Mouse (Mus musculus) left cerebral cortex, postnatal 4 days (tissue): ENCODE measurements around the gene Mtg1. TPM values are rescaled to one million over a fixed set of nuclear protein-coding genes. Genes with fewer than 3 reads are reported as not detected.
"Not testable (repeated sequence)": the region's sequence is repeated elsewhere in the genome, so short reads cannot be mapped to it uniquely, and the experiment has no call there.

Experiments used
- DNase-seq: peaks from one replicate; pipeline ENCODE4 v3.0.0-alpha.2; 2022
- intact Hi-C: fragments of 180-260 bp; cut with DNase I; formaldehyde crosslinking; loops from one replicate; pipeline ENCODE4 v1.15.1; 2025
- total RNA-seq, 2 experiments: library from RNA; stranded (reverse); gene quantifications; 2 replicates each; pipeline ENCODE4 v1.2.3; 2021

The Mtg1 gene
- total RNA-seq, 2 experiments from 2014 or later, result 24.7 to 27.3 TPM

- DNase-seq, result no peak
- intact Hi-C loops, result no loop called here
Measured at GRCm38 (mm10) chr7:140126022-140126350, 11.4 kb upstream of the Mtg1 start.

DNA sequence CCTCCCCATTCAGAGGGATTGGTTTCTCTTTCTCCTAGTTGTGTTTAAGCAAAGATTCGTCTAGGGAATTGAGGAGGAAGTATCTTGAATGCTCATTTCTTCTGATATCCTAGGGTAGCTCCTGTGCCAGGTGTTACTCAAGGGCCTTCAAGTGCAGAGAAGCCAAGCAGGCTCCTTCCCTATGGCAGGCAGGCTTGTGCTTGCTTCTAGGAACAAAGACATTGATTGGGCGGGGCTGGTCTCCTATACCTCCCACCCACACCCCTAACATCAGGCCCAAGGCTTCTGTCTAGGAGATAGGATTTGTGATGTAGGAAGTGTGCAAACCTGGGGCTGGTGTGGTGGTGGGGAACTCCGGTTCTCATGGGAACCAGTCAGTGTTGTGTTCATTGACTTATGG, 10.4 kb upstream of the Mtg1 start:
- intact Hi-C loops, result no loop called here
- no peak for DNase-seq

- intact Hi-C loops, result no loop called here
- no peak for DNase-seq
Measured at GRCm38 (mm10) chr7:140127911-140128310, 9.5 kb upstream of the Mtg1 start.

GRCm38 (mm10) chr7:140132184-140132583, 5.2 kb upstream of the Mtg1 start:
- DNase-seq, intact Hi-C loops: not testable (repeated sequence)

DNA sequence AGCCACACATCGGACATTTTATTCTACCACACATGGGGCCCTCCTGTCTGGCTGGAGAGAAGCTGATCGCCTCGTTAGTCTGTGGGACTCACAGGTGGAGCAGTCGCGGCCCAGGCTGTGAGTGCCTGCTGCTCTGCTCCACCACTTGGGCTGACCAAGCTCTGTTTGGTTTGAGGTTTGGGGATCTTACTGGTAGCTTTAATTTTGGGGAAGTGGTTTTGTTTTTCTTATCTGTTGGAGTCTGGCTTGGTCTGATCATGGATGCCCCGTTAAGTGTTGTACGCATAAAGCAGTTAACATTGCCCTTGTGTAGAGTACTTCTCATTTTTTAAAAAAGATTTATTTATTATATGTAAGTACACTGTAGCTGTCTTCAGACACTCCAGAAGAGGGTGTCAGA, 3.3 kb upstream of the Mtg1 start:
- DNase-seq, intact Hi-C loops: not testable (repeated sequence)

- no peak for DNase-seq
- intact Hi-C loops, result no loop called here
Measured at GRCm38 (mm10) chr7:140135106-140135770, 2.1 kb upstream of the Mtg1 start.

DNA sequence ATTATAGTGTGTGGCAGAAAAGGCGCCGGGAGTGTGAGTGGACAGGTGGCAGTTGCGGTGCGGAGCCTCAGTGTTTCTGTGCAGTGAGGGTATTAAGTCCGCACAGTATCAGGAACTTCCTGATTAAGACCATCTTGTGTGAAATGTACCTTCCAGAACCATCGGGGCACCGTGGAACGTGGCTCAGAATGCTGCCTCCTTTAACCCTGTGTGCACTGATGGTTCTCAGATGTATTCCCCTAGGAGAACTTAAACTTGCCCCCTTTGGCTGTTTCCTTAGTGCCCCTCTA, 602 bp downstream of the Mtg1 start:
- intact Hi-C loops, result no loop called here
- no peak for DNase-seq

GRCm38 (mm10) chr7:140141350-140141749, 4.0 kb downstream of the Mtg1 start:
- intact Hi-C loops, result no loop called here
- DNase-seq, result peak; percentile 70

- DNase-seq, result no peak
- intact Hi-C loops, result no loop called here
Measured at GRCm38 (mm10) chr7:140144550-140144949, 7.2 kb downstream of the Mtg1 start.

GRCm38 (mm10) chr7:140153383-140153782, 16.0 kb downstream of the Mtg1 start:
- intact Hi-C loops, result no loop called here
- DNase-seq, result peak; percentile 69

GRCm38 (mm10) chr7:140153829-140154217, 16.5 kb downstream of the Mtg1 start:
- no peak for DNase-seq
- intact Hi-C loops, result no loop called here

- intact Hi-C loops, result no loop called here
Measured at GRCm38 (mm10) chr7:140154218-140154927, 17.0 kb downstream of the Mtg1 start, which contains the start of gene Sprn. Gene Sprn, minus strand, starts transcription at chr7:140154877.

DNA sequence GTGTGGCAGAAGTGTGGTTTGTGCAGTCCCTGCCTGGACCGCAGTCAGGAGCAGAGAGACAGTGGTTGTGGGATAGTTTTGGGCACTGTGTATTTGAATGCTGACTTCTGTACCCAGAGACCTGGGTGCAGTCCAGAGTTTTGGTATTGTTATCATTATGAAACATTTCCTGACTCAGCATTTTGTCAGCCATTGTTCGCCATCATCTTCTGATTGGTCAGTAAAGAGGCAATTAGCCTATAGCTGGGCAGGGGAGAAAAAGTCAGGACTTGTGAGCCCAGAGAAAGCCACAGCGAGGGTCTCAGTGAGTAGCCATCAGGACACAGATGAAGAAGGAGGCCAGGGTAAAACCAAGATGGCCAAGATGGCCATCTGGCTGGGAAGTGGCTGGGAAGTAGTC, 23.0 kb downstream of the Mtg1 start:
- intact Hi-C loops, result no loop called here
- no peak for DNase-seq

More at GRCm38 (mm10) chr7:140154218-140154927, 17.0 kb downstream of the Mtg1 start, which contains the start of gene Sprn:
- DNase-seq, result peak; percentile 45

DNA sequence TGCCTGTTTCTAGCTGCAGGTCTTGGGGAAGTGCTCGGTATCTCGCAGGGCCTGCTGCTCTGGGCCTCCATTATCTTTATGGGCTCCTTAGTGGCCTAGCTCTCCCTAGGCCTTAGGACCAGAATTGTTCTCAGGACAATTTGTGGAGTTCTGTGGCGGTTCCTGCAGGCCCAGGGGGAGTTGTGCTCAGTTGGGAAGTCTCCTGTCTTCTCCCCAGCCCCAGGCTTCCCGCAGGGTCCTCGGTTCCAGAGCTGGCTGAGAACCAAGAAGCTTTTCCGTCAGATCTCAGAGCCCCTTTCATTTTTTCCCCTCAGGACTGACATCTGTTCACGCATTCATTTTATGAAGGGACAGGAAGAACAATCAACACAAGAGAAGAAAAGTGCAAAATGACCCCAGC, 27.3 kb downstream of the Mtg1 start, which contains the start of gene Olfr522:
TSS of gene Olfr522 (minus strand) at position 101 of the 400 bp plus-strand sequence.
- no peak for DNase-seq
- intact Hi-C loops, result no loop called here

DNA sequence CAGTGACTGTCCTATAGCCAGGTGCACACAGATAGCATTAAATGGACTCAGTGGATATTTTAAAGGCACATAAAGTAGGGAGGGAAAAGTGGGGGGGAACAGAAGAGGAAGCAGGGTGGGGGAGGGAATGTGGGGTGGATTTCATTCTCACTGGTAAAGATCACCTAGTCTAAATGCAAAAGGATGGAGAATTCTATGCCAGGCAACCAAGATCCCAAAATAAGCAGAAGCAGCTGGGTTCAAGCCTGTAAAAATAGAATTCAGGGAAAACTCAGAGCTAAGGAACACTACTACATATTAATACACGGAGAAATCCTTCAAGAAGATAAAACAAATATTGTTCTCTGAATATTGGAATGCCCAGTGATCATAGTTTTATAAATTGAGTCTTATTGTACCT, 30.6 kb downstream of the Mtg1 start:
- no peak for DNase-seq
- intact Hi-C loops, result no loop called here

- no peak for DNase-seq
- intact Hi-C loops, result no loop called here
Measured at GRCm38 (mm10) chr7:140169386-140169785, 32.0 kb downstream of the Mtg1 start.

DNA sequence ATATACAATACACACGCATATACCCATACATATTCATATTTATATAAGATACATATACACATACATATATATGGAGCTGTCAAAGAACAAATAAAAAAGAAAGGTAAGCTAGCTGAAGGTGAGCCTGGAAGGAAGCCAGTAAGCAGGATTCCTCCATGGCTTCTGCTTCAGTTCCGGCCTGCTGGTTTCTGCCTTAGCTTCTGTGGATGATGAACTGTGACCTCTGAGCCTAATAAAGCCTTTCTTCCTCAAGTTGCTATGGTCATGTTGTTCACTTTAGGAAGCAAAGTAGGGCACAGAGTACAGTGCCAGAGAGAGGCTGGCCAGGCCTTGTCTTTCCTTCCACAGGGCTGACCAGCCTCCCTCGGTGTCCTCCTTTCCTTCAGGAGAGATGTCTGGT, 33.5 kb downstream of the Mtg1 start:
- no peak for DNase-seq
- intact Hi-C loops, result no loop called here

- peak; percentile 71 for DNase-seq
- intact Hi-C loops, result no loop called here
Measured at GRCm38 (mm10) chr7:140172936-140173335, 35.6 kb downstream of the Mtg1 start, which contains the start of gene Olfr523. Gene Olfr523, plus strand, starts transcription at chr7:140173217.

DNA sequence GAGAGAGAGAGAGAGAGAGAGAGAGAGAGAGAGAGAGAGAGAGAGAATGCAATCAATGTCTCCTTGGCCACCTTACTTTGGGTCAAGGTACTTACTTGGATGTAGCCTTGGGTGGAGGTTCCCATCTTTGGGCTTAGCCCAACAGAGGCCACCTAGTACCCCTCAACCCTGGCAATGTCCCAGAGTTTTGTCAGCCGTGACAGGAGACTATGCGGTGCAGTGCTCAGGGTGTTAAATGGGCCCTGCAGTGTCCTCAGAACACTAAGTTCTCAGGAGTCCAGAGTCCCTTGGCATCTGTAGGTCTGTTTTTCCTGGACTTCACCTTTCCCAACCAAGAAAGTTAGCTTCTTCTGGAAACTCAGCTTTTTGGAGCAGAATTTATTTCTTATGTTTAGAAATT, 41.8 kb downstream of the Mtg1 start:
- intact Hi-C loops, result no loop called here
- DNase-seq, result no peak

GRCm38 (mm10) chr7:140180692-140181091, 43.3 kb downstream of the Mtg1 start:
- intact Hi-C loops, result no loop called here
- no peak for DNase-seq

DNA sequence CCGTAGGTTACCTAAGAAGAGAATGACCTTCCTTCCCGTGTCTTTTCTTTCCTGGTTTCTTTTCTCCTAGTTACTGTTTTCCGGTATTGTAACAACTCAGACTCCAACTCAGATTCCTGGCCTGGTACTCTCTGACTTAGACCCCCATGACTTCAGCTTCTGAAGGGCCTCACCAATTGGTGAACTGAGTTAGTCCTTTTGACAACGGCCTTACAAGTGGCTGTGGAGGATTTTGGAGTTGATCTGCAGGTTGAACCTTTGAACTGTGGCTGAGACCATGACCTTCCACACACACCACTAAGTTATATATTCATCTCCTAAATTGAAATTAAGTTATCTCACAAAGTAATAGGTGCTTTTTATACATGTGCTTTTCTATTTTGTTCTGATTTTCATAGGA, 46.8 kb downstream of the Mtg1 start:
- intact Hi-C loops, result no loop called here
- DNase-seq, result no peak
